Mouse (Mus musculus) intestine, postnatal 0 days (tissue): ENCODE data around the gene Snx15. TPM values are rescaled to one million over a fixed set of nuclear protein-coding genes. Genes with fewer than 3 reads are reported as not detected.

Experiments
- ATAC-seq: fragments of 200-750 bp; cut with Nextera tagmentation; 2 replicates; pipeline ENCODE4 v1.8.0; 2017; ENCODE audit warnings: mild to moderate bottlenecking, moderate TSS enrichment, moderate library complexity
- H3K27ac ChIP-seq: fragments of 300-500 bp; sonication (generic); 2 replicates; pipeline ENCODE4 v1.5.1; 2014; ENCODE audit warnings: mild to moderate bottlenecking, low read depth, low read length, moderate library complexity
- H3K27me3 ChIP-seq: fragments of 300-500 bp; sonication (generic); replicated peaks from 2 replicates; pipeline ENCODE4 v1.6.1; 2014; ENCODE audit warnings: low read length, mixed read lengths; ENCODE audit not compliant: control insufficient read depth, insufficient read depth
- H3K36me3 ChIP-seq: fragments of 300-500 bp; sonication (generic); 2 replicates; pipeline ENCODE4 v1.6.1; 2014; ENCODE audit warnings: mild to moderate bottlenecking, moderate library complexity; ENCODE audit not compliant: control insufficient read depth, insufficient read depth
- H3K4me1 ChIP-seq: fragments of 300-500 bp; sonication (generic); replicated peaks from 2 replicates; pipeline ENCODE4 v1.6.1; 2014; ENCODE audit warnings: antibody characterized with exemption, low read length, mixed read lengths; ENCODE audit not compliant: control insufficient read depth, insufficient read depth
- H3K4me2 ChIP-seq: fragments of 300-500 bp; sonication (generic); replicated peaks from 2 replicates; pipeline ENCODE4 v1.6.1; 2014; ENCODE audit warnings: low read depth, mild to moderate bottlenecking, moderate library complexity
- H3K4me3 ChIP-seq: fragments of 300-500 bp; sonication (generic); 2 replicates; pipeline ENCODE4 v1.5.1; 2014; ENCODE audit warnings: low read depth, low read length
- H3K9ac ChIP-seq: fragments of 300-500 bp; sonication (generic); 2 replicates; pipeline ENCODE4 v1.6.1; 2014; ENCODE audit warnings: mild to moderate bottlenecking, low read depth, low read length
- H3K9me3 ChIP-seq: fragments of 300-500 bp; sonication (generic); 2 replicates; pipeline ENCODE4 v1.6.1; 2016; ENCODE audit warnings: mixed run types; ENCODE audit not compliant: control insufficient read depth
- CTCF ChIP-seq: sonication (generic); IDR thresholded peaks from 2 replicates; pipeline ENCODE4 v1.5.1; 2016; ENCODE audit warnings: low read depth, mild to moderate bottlenecking, control low read depth, antibody characterized with exemption, moderate library complexity
- WGBS: fragments of 180-500 bp; shearing (Covaris S2); extraction: QIAGEN DNeasy Blood & Tissue Kit; methylation state at CpG from one replicate; pipeline ENCODE4 v1.1.7; 2014; 5-methylcytosine and 5-hydroxymethylcytosine counted together
- polyA plus RNA-seq: library from polyadenylated mRNA; unstranded; fragments of >200 nt; fragmentation: Nextera tagmentation; extraction: Ambion mirVana; gene quantifications from 2 replicates; pipeline ENCODE4 v1.2.1, GENCODE M21; 2015

Snx15 gene
- polyA plus RNA-seq, 1 experiment from 2014 or later: 23.3 TPM

- WGBS: 65% methylated on average over 8 of the region's 8 CpGs
- no peak overlapping the region for H3K9ac ChIP-seq
- peak; percentile 54 for TF ChIP-seq CTCF
- no peak overlapping the region for H3K4me3 ChIP-seq
- H3K4me2 ChIP-seq: no peak overlapping the region
- H3K4me1 ChIP-seq: no peaks in the 10 kb centered on the region
- H3K27me3 ChIP-seq: no peaks in the 10 kb centered on the region
- H3K27ac ChIP-seq: no peak overlapping the region
- no peaks in the 10 kb centered on the region for H3K36me3 ChIP-seq
- H3K9me3 ChIP-seq: no peaks in the 10 kb centered on the region
- ATAC-seq: no peak
These were observed 28.3 kb upstream of the Snx15 start for GRCm38 (mm10) chr19:6156372-6156771.

- Histone ChIP-seq H3K36me3 (no peaks in the 10 kb centered on the region), H3K4me2 (no peak overlapping the region), H3K4me1 (no peaks in the 10 kb centered on the region), H3K27me3 (no peaks in the 10 kb centered on the region), H3K4me3 (no peak overlapping the region), H3K9ac (no peak overlapping the region), H3K9me3 (no peaks in the 10 kb centered on the region), H3K27ac (no peak overlapping the region)
- WGBS: 84% methylated on average over 9 of the region's 9 CpGs
- ATAC-seq: no peak
- TF ChIP-seq CTCF: no peak
These were observed 27.1 kb upstream of the Snx15 start for GRCm38 (mm10) chr19:6155174-6155573.

DNA sequence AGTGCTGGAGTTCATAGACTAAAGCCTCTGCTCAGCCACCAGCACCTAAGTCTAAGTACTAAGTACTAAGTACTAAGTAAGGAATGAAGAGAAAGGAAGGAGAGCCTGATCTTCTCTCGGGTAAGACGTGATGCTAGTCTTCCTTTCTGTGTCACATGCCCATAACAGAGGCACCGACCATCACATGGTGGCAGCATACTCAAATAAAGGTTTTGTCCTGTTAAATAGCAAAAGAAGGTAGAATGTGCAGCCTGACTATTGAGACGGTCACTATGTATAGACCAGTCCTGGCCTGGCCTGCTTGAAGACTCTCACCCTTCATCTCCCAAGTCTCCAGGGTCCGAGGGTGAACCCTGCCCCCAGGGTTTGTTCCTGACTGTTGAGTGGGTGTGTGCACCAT is 16.7 kb upstream of the Snx15 start:
- H3K36me3 ChIP-seq: no peaks in the 10 kb centered on the region
- no peaks in the 10 kb centered on the region for H3K27me3 ChIP-seq
- no peak overlapping the region for H3K9ac ChIP-seq
- H3K4me1 ChIP-seq: 0 out of 2 replicates have a peak, but pooled peaks cover 3% of the 10 kb centered on the region
- no peak overlapping the region for H3K27ac ChIP-seq
- 64% methylated on average over 5 of the region's 5 CpGs for WGBS
- peak; percentile 42 for TF ChIP-seq CTCF
- ATAC-seq: no peak
- no peak overlapping the region for H3K4me3 ChIP-seq
- H3K9me3 ChIP-seq: no peaks in the 10 kb centered on the region
- H3K4me2 ChIP-seq: no peak overlapping the region

- H3K9me3 ChIP-seq: no peaks in the 10 kb centered on the region
- ATAC-seq: peak; percentile 73
- H3K27ac ChIP-seq: peak within 1 kb of the TSS; percentile 92
- peak within 1 kb of the TSS; percentile 81 for H3K4me3 ChIP-seq
- H3K4me2 ChIP-seq: peak within 1 kb of the TSS; percentile 97
- H3K4me1 ChIP-seq: 0 out of 2 replicates have a peak, but pooled peaks cover 4% of the 10 kb centered on the region
- peak within 1 kb of the TSS; percentile 76 for H3K9ac ChIP-seq
- H3K36me3 ChIP-seq: peaks cover 9% of the 10 kb centered on the region
- WGBS: under 1% methylated on average over 15 of the region's 15 CpGs
- no peaks in the 10 kb centered on the region for H3K27me3 ChIP-seq
- no peak; the same call in 1 of the 2 replicates for TF ChIP-seq CTCF
These were observed 13.3 kb upstream of the Snx15 start, which contains the start of gene Arl2 for GRCm38 (mm10) chr19:6141394-6141749. TSS of gene Arl2 (minus strand) at chr19:6141548.

DNA sequence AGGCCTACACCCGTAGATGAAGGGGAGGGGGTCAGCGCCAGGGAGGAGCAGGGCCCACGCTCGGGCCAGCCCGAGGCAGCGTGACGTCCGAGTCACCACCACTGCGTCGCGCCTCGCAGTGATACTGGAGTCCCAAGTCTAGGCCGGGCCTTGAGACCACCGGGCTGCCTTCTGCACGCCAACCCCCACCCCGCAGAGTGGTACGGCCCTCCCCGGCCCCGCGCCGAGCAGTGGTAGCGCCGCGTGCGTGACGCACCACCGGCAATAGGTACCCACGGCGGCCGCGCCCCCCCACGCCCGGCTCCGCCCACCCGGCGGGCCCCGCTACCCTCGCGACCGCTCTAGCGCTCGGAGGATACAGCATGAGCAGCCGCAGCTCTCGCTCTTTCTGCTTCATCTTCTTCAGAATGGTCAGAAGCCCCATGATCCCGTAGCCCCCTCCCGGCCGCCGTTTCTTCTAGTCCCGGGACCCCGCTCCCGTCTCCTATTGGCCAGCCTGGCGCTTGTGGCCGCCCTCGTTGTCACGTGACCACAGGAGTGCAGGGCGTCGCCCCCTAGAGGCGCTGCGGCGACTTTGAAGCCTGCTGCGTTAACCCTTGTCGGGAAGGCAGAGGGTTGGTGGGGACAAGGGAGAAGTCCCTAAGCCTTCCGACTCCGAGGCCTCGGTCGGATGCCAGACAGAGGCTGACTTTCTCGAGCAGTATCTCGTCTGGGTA is 12.7 kb upstream of the Snx15 start, which contains the start of gene Batf2:
Gene Batf2, plus strand, starts transcription at position 306 of the 716 bp plus-strand sequence.
- peak within 1 kb of the TSS; percentile 76 for H3K9ac ChIP-seq
- ATAC-seq: peak; percentile 92
- H3K4me3 ChIP-seq: peak within 1 kb of the TSS; percentile 81
- H3K9me3 ChIP-seq: no peaks in the 10 kb centered on the region
- peak within 1 kb of the TSS; percentile 97 for H3K4me2 ChIP-seq
- 0 out of 2 replicates have a peak, but pooled peaks cover 4% of the 10 kb centered on the region for H3K4me1 ChIP-seq
- under 1% methylated on average over 68 of the region's 68 CpGs for WGBS
- H3K36me3 ChIP-seq: peaks cover 15% of the 10 kb centered on the region
- no peaks in the 10 kb centered on the region for H3K27me3 ChIP-seq
- peak within 1 kb of the TSS; percentile 92 for H3K27ac ChIP-seq
- TF ChIP-seq CTCF: peak; percentile 86

GRCm38 (mm10) chr19:6140374-6140677 is 12.2 kb upstream of the Snx15 start:
- WGBS: 2% methylated on average over 13 of the region's 16 CpGs
- Histone ChIP-seq H3K36me3 (peaks cover 15% of the 10 kb centered on the region), H3K9me3 (no peaks in the 10 kb centered on the region), H3K9ac (peak overlapping the region; percentile 76), H3K4me3 (peak overlapping the region; percentile 81), H3K27me3 (no peaks in the 10 kb centered on the region), H3K27ac (peak overlapping the region; percentile 92), H3K4me1 (0 out of 2 replicates have a peak, but pooled peaks cover 4% of the 10 kb centered on the region), H3K4me2 (peak overlapping the region; percentile 97)
- ATAC-seq: peak; percentile 21; the same call in 1 of the 2 replicates
- no peak for TF ChIP-seq CTCF
